Mouse (Mus musculus) neural tube, postnatal 0 days (tissue): ENCODE results near the gene Cars. TPM values are rescaled to one million over a fixed set of nuclear protein-coding genes. Genes with fewer than 3 reads are reported as not detected.

Experiments used
- microRNA-seq: library from miRNA; unstranded; fragments of <30 nt; microRNA quantifications from one replicate; pipeline ENCODE4, GENCODE M21; 2016
- polyA plus RNA-seq: library from polyadenylated mRNA; unstranded; fragments of >200 nt; fragmentation: Nextera tagmentation; extraction: Ambion mirVana; gene quantifications from 2 replicates; pipeline ENCODE4 v1.2.1, GENCODE M21; 2015

Cars gene
- 64.1 and 70.4 TPM in 2 replicates for polyA plus RNA-seq

GRCm38 (mm10) chr7:143599428-143600230 is at the start of gene Cars:
TSS of gene Cars (minus strand) at chr7:143600090.

DNA sequence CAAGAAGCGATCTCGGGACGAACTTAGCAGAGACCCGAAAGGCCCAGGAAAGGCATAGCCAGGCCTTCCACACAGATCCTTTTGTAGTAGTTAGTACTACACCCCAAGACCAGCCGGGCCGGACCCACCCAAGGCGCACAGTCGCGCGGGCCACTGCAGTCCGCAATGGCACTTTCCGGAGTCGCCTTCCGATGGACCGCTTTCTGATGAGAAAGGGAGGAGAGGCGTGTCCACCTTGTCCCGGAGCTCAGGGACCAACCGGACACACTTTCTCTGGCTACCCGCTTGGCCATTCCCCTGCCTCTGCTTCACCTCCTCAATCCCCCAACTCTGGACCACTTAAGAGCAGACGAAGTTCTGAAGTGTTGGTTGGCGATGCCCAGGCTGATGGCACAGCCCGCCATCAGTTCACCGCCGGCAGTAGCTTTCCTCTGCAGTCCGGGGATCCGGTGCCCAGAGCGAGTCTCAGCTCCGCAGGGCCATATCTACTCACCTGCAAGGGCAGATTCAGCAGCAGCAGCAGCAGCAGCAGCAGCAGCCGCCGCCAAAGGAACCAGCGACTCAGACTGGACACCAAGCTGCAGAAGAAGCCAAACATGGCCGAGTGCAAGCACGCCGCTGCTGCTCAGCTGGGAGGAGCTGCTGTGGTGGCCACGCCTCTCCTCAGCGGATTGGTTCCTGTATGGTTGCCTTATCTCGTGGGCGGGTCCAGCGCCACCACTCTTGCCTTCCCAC is 49.3 kb upstream of the Cars start, which contains the start of gene Tnfrsf22:
Gene Tnfrsf22, minus strand, starts transcription at position 628 of the 735 bp plus-strand sequence.

GRCm38 (mm10) chr7:143628540-143628939 is 28.6 kb upstream of the Cars start, which contains the start of gene Tnfrsf26:
TSS of gene Tnfrsf26 (minus strand) at chr7:143628722.

GRCm38 (mm10) chr7:143548976-143549457 is 50.9 kb downstream of the Cars start, which contains the start of gene Nap1l4:
TSS of gene Nap1l4 (minus strand) at chr7:143549106.

Small RNA genes lying within 50 kb of the gene (microRNA-seq; reads per million reads assigned to microRNA genes)
- 1.7 reads per million for gene Mir7064

Other genes with a start within 250 kb of the Cars start
- 161 and 188 TPM in 2 replicates for gene Cdkn1c, start 139.0 kb downstream of the Cars start, polyA plus RNA-seq
- gene Slc22a18, start 126.4 kb downstream of the Cars start, polyA plus RNA-seq = 1.1 and 1.7 TPM in 2 replicates
- 0.43 TPM in 2 replicates for gene Phlda2, start 96.9 kb downstream of the Cars start, polyA plus RNA-seq
- gene Nap1l4, start 51.0 kb downstream of the Cars start, polyA plus RNA-seq = 210 and 240 TPM in 2 replicates
- gene Tnfrsf26, start 28.6 kb upstream of the Cars start, polyA plus RNA-seq = 0.06 and 0.15 TPM in 2 replicates
- 5.6 and 5.9 TPM in 2 replicates for gene Tnfrsf22, start 49.6 kb upstream of the Cars start, polyA plus RNA-seq
- 0.87 and 0.94 TPM in 2 replicates for gene Tnfrsf23, start 85.8 kb upstream of the Cars start, polyA plus RNA-seq
- gene Osbpl5, start 156.9 kb upstream of the Cars start, polyA plus RNA-seq = 24.6 and 28.1 TPM in 2 replicates
- gene Mrgprg, start 166.9 kb upstream of the Cars start, polyA plus RNA-seq = not detected in 2 replicates
- gene Mrgpre, start 184.4 kb upstream of the Cars start, polyA plus RNA-seq = 5.0 and 7.7 TPM in 2 replicates
- gene Nadsyn1, start 222.8 kb upstream of the Cars start, polyA plus RNA-seq = 4.3 and 5.8 TPM in 2 replicates
- 50.0 and 52.2 TPM in 2 replicates for gene Dhcr7, start 223.1 kb upstream of the Cars start, polyA plus RNA-seq